Mouse (Mus musculus) midbrain, embryonic 12.5 days (tissue): ENCODE results near the gene Kif5c. TPM values are rescaled to one million over a fixed set of nuclear protein-coding genes. Genes with fewer than 3 reads are reported as not detected.

Experiments
- ATAC-seq: fragments of 200-750 bp; cut with Nextera tagmentation; 2 replicates; pipeline ENCODE4 v1.8.0; 2017; ENCODE audit warnings: low read depth, moderate TSS enrichment, moderate library complexity; ENCODE audit not compliant: low FRiP score
- H3K27ac ChIP-seq: fragments of 300-500 bp; sonication (generic); replicated peaks from 2 replicates; pipeline ENCODE4 v1.5.1; 2016; ENCODE audit warnings: mild to moderate bottlenecking
- H3K27me3 ChIP-seq: fragments of 300-500 bp; sonication (generic); 2 replicates; pipeline ENCODE4 v1.6.1; 2016; ENCODE audit warnings: mild to moderate bottlenecking
- H3K36me3 ChIP-seq: fragments of 300-500 bp; sonication (generic); 2 replicates; pipeline ENCODE4 v1.6.1; 2016
- H3K4me1 ChIP-seq: fragments of 300-500 bp; sonication (generic); 2 replicates; pipeline ENCODE4 v1.6.1; 2016
- H3K4me2 ChIP-seq: fragments of 300-500 bp; sonication (generic); replicated peaks from 2 replicates; pipeline ENCODE4 v1.6.1; 2016; ENCODE audit warnings: mild to moderate bottlenecking, moderate library complexity
- H3K4me3 ChIP-seq: fragments of 300-500 bp; sonication (generic); 2 replicates; pipeline ENCODE4 v1.5.1; 2016; ENCODE audit warnings: mild to moderate bottlenecking
- H3K9ac ChIP-seq: fragments of 300-500 bp; sonication (generic); replicated peaks from 2 replicates; pipeline ENCODE4 v1.6.1; 2016; ENCODE audit warnings: mild to moderate bottlenecking, moderate library complexity
- H3K9me3 ChIP-seq: fragments of 300-500 bp; sonication (generic); 2 replicates; pipeline ENCODE4 v1.6.1; 2016; ENCODE audit warnings: mild to moderate bottlenecking
- WGBS: fragments of 180-500 bp; shearing (Covaris S2); methylation state at CpG from one replicate; pipeline ENCODE4 v1.1.7; 2016; 5-methylcytosine and 5-hydroxymethylcytosine counted together
- polyA plus RNA-seq: library from polyadenylated mRNA; unstranded; fragments of >200 nt; fragmentation: Nextera tagmentation; extraction: Ambion mirVana; gene quantifications from 2 replicates; pipeline ENCODE4 v1.2.1, GENCODE M21; 2016

The Kif5c gene
- polyA plus RNA-seq, 1 experiment from 2014 or later = 131 TPM

- no peak for ATAC-seq
- H3K4me2 ChIP-seq = no peak overlapping the region
- 0 out of 2 replicates have a peak, but pooled peaks cover 3% of the 10 kb centered on the region for H3K4me1 ChIP-seq
- H3K27ac ChIP-seq = no peak overlapping the region
- peaks cover 85% of the 10 kb centered on the region for H3K36me3 ChIP-seq
- H3K4me3 ChIP-seq = no peak overlapping the region
- no peak overlapping the region for H3K9ac ChIP-seq
- H3K27me3 ChIP-seq = no peaks in the 10 kb centered on the region
- WGBS = 96% methylated on average over 7 of the region's 7 CpGs
- no peaks in the 10 kb centered on the region for H3K9me3 ChIP-seq
These were observed 138.5 kb downstream of the Kif5c start for GRCm38 (mm10) chr2:49757616-49758015.

- peak; percentile 74 for ATAC-seq
- Histone ChIP-seq H3K9ac (no peak overlapping the region), H3K4me3 (no peak overlapping the region), H3K9me3 (no peaks in the 10 kb centered on the region), H3K27ac (peak overlapping the region; percentile 30; the same call in 1 of the 2 replicates), H3K4me1 (no peaks in the 10 kb centered on the region), H3K27me3 (no peaks in the 10 kb centered on the region), H3K36me3 (peaks cover 84% of the 10 kb centered on the region), H3K4me2 (no peak overlapping the region)
- 56% methylated on average over 6 of the region's 7 CpGs for WGBS
These were observed 145.3 kb downstream of the Kif5c start for GRCm38 (mm10) chr2:49764331-49764946.

GRCm38 (mm10) chr2:49768916-49769315 lies 149.8 kb downstream of the Kif5c start:
- Histone ChIP-seq H3K4me2 (no peak overlapping the region), H3K27me3 (no peaks in the 10 kb centered on the region), H3K36me3 (peaks cover 71% of the 10 kb centered on the region), H3K27ac (no peak overlapping the region), H3K4me1 (no peaks in the 10 kb centered on the region), H3K9ac (no peak overlapping the region), H3K4me3 (no peak overlapping the region), H3K9me3 (no peaks in the 10 kb centered on the region)
- 81% methylated on average over 2 of the region's 2 CpGs for WGBS
- ATAC-seq = no peak

- no peak for ATAC-seq
- H3K27ac ChIP-seq = no peak overlapping the region
- no peak overlapping the region for H3K4me2 ChIP-seq
- H3K27me3 ChIP-seq = no peaks in the 10 kb centered on the region
- H3K36me3 ChIP-seq = peaks cover 72% of the 10 kb centered on the region
- no peaks in the 10 kb centered on the region for H3K9me3 ChIP-seq
- H3K9ac ChIP-seq = no peak overlapping the region
- H3K4me1 ChIP-seq = no peaks in the 10 kb centered on the region
- no peak overlapping the region for H3K4me3 ChIP-seq
- 84% methylated on average over 5 of the region's 5 CpGs for WGBS
These were observed 151.3 kb downstream of the Kif5c start for GRCm38 (mm10) chr2:49770440-49770839.

- no peak for ATAC-seq
- H3K9ac ChIP-seq = no peak overlapping the region
- H3K4me2 ChIP-seq = no peak overlapping the region
- 74% methylated on average over 11 of the region's 11 CpGs for WGBS
- peaks cover 66% of the 10 kb centered on the region for H3K36me3 ChIP-seq
- no peaks in the 10 kb centered on the region for H3K4me1 ChIP-seq
- no peaks in the 10 kb centered on the region for H3K9me3 ChIP-seq
- no peaks in the 10 kb centered on the region for H3K27me3 ChIP-seq
- no peak overlapping the region for H3K4me3 ChIP-seq
- no peak overlapping the region for H3K27ac ChIP-seq
These were observed 152.1 kb downstream of the Kif5c start for GRCm38 (mm10) chr2:49771172-49771571.

- Histone ChIP-seq H3K4me1 (0 out of 2 replicates have a peak, but pooled peaks cover 5% of the 10 kb centered on the region), H3K9me3 (no peaks in the 10 kb centered on the region), H3K27ac (no peak overlapping the region), H3K27me3 (no peaks in the 10 kb centered on the region), H3K4me3 (no peak overlapping the region), H3K36me3 (peaks cover 45% of the 10 kb centered on the region), H3K4me2 (no peak overlapping the region), H3K9ac (no peak overlapping the region)
- WGBS = 77% methylated on average over 10 of the region's 10 CpGs
- no peak for ATAC-seq
These were observed 154.3 kb downstream of the Kif5c start for GRCm38 (mm10) chr2:49773194-49773931.

- Histone ChIP-seq H3K27ac (no peak overlapping the region), H3K9me3 (no peaks in the 10 kb centered on the region), H3K36me3 (peaks cover 37% of the 10 kb centered on the region), H3K4me2 (no peak overlapping the region), H3K9ac (no peak overlapping the region), H3K4me3 (no peak overlapping the region), H3K4me1 (0 out of 2 replicates have a peak, but pooled peaks cover 5% of the 10 kb centered on the region), H3K27me3 (no peaks in the 10 kb centered on the region)
- ATAC-seq = no peak
These were observed 155.1 kb downstream of the Kif5c start for GRCm38 (mm10) chr2:49774180-49774579.

- Histone ChIP-seq H3K4me3 (no peak overlapping the region), H3K27ac (no peak overlapping the region), H3K9me3 (no peaks in the 10 kb centered on the region), H3K4me1 (0 out of 2 replicates have a peak, but pooled peaks cover 5% of the 10 kb centered on the region), H3K4me2 (no peak overlapping the region), H3K36me3 (peaks cover 27% of the 10 kb centered on the region; the same call in 1 of the 2 replicates), H3K27me3 (no peaks in the 10 kb centered on the region), H3K9ac (no peak overlapping the region)
- WGBS = 93% methylated on average over 4 of the region's 4 CpGs
- no peak for ATAC-seq
These were observed 156.1 kb downstream of the Kif5c start for GRCm38 (mm10) chr2:49775187-49775586.

- Histone ChIP-seq H3K36me3 (peaks cover 21% of the 10 kb centered on the region; the same call in 1 of the 2 replicates), H3K9me3 (no peaks in the 10 kb centered on the region), H3K4me3 (no peak overlapping the region), H3K27ac (no peak overlapping the region), H3K27me3 (no peaks in the 10 kb centered on the region), H3K4me1 (0 out of 2 replicates have a peak, but pooled peaks cover 5% of the 10 kb centered on the region), H3K4me2 (no peak overlapping the region), H3K9ac (no peak overlapping the region)
- no peak for ATAC-seq
These were observed 156.6 kb downstream of the Kif5c start for GRCm38 (mm10) chr2:49775735-49776134.

- no peak overlapping the region for H3K27ac ChIP-seq
- no peaks in the 10 kb centered on the region for H3K27me3 ChIP-seq
- H3K4me1 ChIP-seq = 0 out of 2 replicates have a peak, but pooled peaks cover 5% of the 10 kb centered on the region
- WGBS = 85% methylated on average over 4 of the region's 4 CpGs
- no peak overlapping the region for H3K4me2 ChIP-seq
- H3K9ac ChIP-seq = no peak overlapping the region
- ATAC-seq = no peak
- H3K36me3 ChIP-seq = peaks cover 15% of the 10 kb centered on the region; the same call in 1 of the 2 replicates
- no peaks in the 10 kb centered on the region for H3K9me3 ChIP-seq
- no peak overlapping the region for H3K4me3 ChIP-seq
These were observed 157.3 kb downstream of the Kif5c start for GRCm38 (mm10) chr2:49776407-49776806.

GRCm38 (mm10) chr2:49787376-49788050 lies 168.4 kb downstream of the Kif5c start, which contains the start of gene Lypd6b:
Lypd6b (plus strand) TSS chr2:49787688.
- peak; percentile 76 for ATAC-seq
- under 1% methylated on average over 78 of the region's 79 CpGs for WGBS
- Histone ChIP-seq H3K27ac (no peak within 1 kb of the TSS), H3K9ac (peak within 1 kb of the TSS; percentile 71), H3K9me3 (no peaks in the 10 kb centered on the region), H3K36me3 (no peaks in the 10 kb centered on the region), H3K4me1 (peaks cover 9% of the 10 kb centered on the region; the same call in 1 of the 2 replicates), H3K27me3 (peaks cover 53% of the 10 kb centered on the region), H3K4me3 (peak within 1 kb of the TSS; percentile 70), H3K4me2 (peak within 1 kb of the TSS; percentile 99)

- Histone ChIP-seq H3K4me2 (peak overlapping the region; percentile 99), H3K4me1 (peaks cover 9% of the 10 kb centered on the region; the same call in 1 of the 2 replicates), H3K36me3 (no peaks in the 10 kb centered on the region), H3K27me3 (peaks cover 53% of the 10 kb centered on the region), H3K27ac (no peak overlapping the region), H3K9ac (peak overlapping the region; percentile 71), H3K9me3 (no peaks in the 10 kb centered on the region), H3K4me3 (peak overlapping the region; percentile 70)
- ATAC-seq = peak; percentile 54
- WGBS = 2% methylated on average over 14 of the region's 14 CpGs
These were observed 168.9 kb downstream of the Kif5c start for GRCm38 (mm10) chr2:49788051-49788418.
